Mouse (Mus musculus): ENCODE measurements around the gene Lipc. TPM values are rescaled to one million over a fixed set of nuclear protein-coding genes. Genes with fewer than 3 reads are reported as not detected.

The Lipc gene
- polyA plus RNA-seq, 1 experiment from 2014 or later = not detected

GRCm38 (mm10) chr9:70902821-70903730 lies 49.0 kb downstream of the Lipc start:
- ATAC-seq (replicated peaks) = no peak
- no peak overlapping the region for H3K9ac ChIP-seq (replicated peaks)
- H3K27ac ChIP-seq (replicated peaks) = no peak overlapping the region
- H3K4me1 ChIP-seq = no peaks in the 10 kb centered on the region
- 91% methylated on average over 11 of the region's 11 CpGs for WGBS
- no peak overlapping the region for H3K4me3 ChIP-seq
- no peak overlapping the region for H3K4me2 ChIP-seq (replicated peaks)
- no peaks in the 10 kb centered on the region for H3K27me3 ChIP-seq
- H3K9me3 ChIP-seq = no peaks in the 10 kb centered on the region
- H3K36me3 ChIP-seq = no peaks in the 10 kb centered on the region

- Histone ChIP-seq H3K36me3 (no peaks in the 10 kb centered on the region), H3K27me3 (no peaks in the 10 kb centered on the region), H3K9ac (replicated peaks) (no peak overlapping the region), H3K27ac (replicated peaks) (no peak overlapping the region), H3K4me3 (no peak overlapping the region), H3K9me3 (no peaks in the 10 kb centered on the region), H3K4me2 (replicated peaks) (no peak overlapping the region), H3K4me1 (no peaks in the 10 kb centered on the region)
- no peak for ATAC-seq (replicated peaks)
- 95% methylated on average over 1 of the region's 1 CpGs for WGBS
Measured at GRCm38 (mm10) chr9:70894201-70894600, 57.8 kb downstream of the Lipc start.

- H3K9me3 ChIP-seq = no peaks in the 10 kb centered on the region
- ATAC-seq (replicated peaks) = no peak
- WGBS = 77% methylated on average over 3 of the region's 3 CpGs
- no peaks in the 10 kb centered on the region for H3K36me3 ChIP-seq
- no peak overlapping the region for H3K4me2 ChIP-seq (replicated peaks)
- H3K4me3 ChIP-seq = no peak overlapping the region
- no peaks in the 10 kb centered on the region for H3K4me1 ChIP-seq
- no peaks in the 10 kb centered on the region for H3K27me3 ChIP-seq
- no peak overlapping the region for H3K9ac ChIP-seq (replicated peaks)
- no peak overlapping the region for H3K27ac ChIP-seq (replicated peaks)
Measured at GRCm38 (mm10) chr9:70893526-70893925, 58.5 kb downstream of the Lipc start.

- no peak overlapping the region for H3K9ac ChIP-seq (replicated peaks)
- H3K36me3 ChIP-seq = no peaks in the 10 kb centered on the region
- no peak overlapping the region for H3K4me3 ChIP-seq
- H3K4me1 ChIP-seq = no peaks in the 10 kb centered on the region
- H3K9me3 ChIP-seq = no peaks in the 10 kb centered on the region
- H3K4me2 ChIP-seq (replicated peaks) = no peak overlapping the region
- ATAC-seq (replicated peaks) = no peak
- 88% methylated on average over 5 of the region's 5 CpGs for WGBS
- no peak overlapping the region for H3K27ac ChIP-seq (replicated peaks)
- no peaks in the 10 kb centered on the region for H3K27me3 ChIP-seq
Measured at GRCm38 (mm10) chr9:70892627-70893026, 59.4 kb downstream of the Lipc start.

GRCm38 (mm10) chr9:70891431-70892133 lies 60.4 kb downstream of the Lipc start:
- no peak for ATAC-seq (replicated peaks)
- no peak overlapping the region for H3K9ac ChIP-seq (replicated peaks)
- WGBS = 72% methylated on average over 8 of the region's 8 CpGs
- no peaks in the 10 kb centered on the region for H3K36me3 ChIP-seq
- no peak overlapping the region for H3K4me3 ChIP-seq
- H3K4me1 ChIP-seq = no peaks in the 10 kb centered on the region
- H3K9me3 ChIP-seq = no peaks in the 10 kb centered on the region
- no peaks in the 10 kb centered on the region for H3K27me3 ChIP-seq
- no peak overlapping the region for H3K4me2 ChIP-seq (replicated peaks)
- no peak overlapping the region for H3K27ac ChIP-seq (replicated peaks)

- Histone ChIP-seq H3K36me3 (no peaks in the 10 kb centered on the region), H3K27ac (replicated peaks) (no peak overlapping the region), H3K4me3 (no peak overlapping the region), H3K9ac (replicated peaks) (no peak overlapping the region), H3K4me1 (no peaks in the 10 kb centered on the region), H3K9me3 (no peaks in the 10 kb centered on the region), H3K27me3 (no peaks in the 10 kb centered on the region), H3K4me2 (replicated peaks) (no peak overlapping the region)
- 88% methylated on average over 7 of the region's 7 CpGs for WGBS
- ATAC-seq (replicated peaks) = no peak
Measured at GRCm38 (mm10) chr9:70890736-70891135, 61.3 kb downstream of the Lipc start.

- 86% methylated on average over 4 of the region's 4 CpGs for WGBS
- ATAC-seq (replicated peaks) = no peak
- no peaks in the 10 kb centered on the region for H3K27me3 ChIP-seq
- no peaks in the 10 kb centered on the region for H3K9me3 ChIP-seq
- no peak overlapping the region for H3K4me3 ChIP-seq
- no peak overlapping the region for H3K4me2 ChIP-seq (replicated peaks)
- no peaks in the 10 kb centered on the region for H3K36me3 ChIP-seq
- no peak overlapping the region for H3K27ac ChIP-seq (replicated peaks)
- no peaks in the 10 kb centered on the region for H3K4me1 ChIP-seq
- H3K9ac ChIP-seq (replicated peaks) = no peak overlapping the region
Measured at GRCm38 (mm10) chr9:70888969-70889368, 63.1 kb downstream of the Lipc start.

GRCm38 (mm10) chr9:70888556-70888955 lies 63.5 kb downstream of the Lipc start:
- no peaks in the 10 kb centered on the region for H3K27me3 ChIP-seq
- H3K9ac ChIP-seq (replicated peaks) = no peak overlapping the region
- H3K4me1 ChIP-seq = no peaks in the 10 kb centered on the region
- H3K4me2 ChIP-seq (replicated peaks) = no peak overlapping the region
- H3K4me3 ChIP-seq = no peak overlapping the region
- H3K36me3 ChIP-seq = no peaks in the 10 kb centered on the region
- H3K27ac ChIP-seq (replicated peaks) = no peak overlapping the region
- no peaks in the 10 kb centered on the region for H3K9me3 ChIP-seq
- ATAC-seq (replicated peaks) = no peak
- 95% methylated on average over 2 of the region's 2 CpGs for WGBS

- ATAC-seq (replicated peaks) = no peak
- 72% methylated on average over 5 of the region's 5 CpGs for WGBS
- Histone ChIP-seq H3K27ac (replicated peaks) (no peak overlapping the region), H3K9me3 (no peaks in the 10 kb centered on the region), H3K4me3 (no peak overlapping the region), H3K4me1 (no peaks in the 10 kb centered on the region), H3K36me3 (no peaks in the 10 kb centered on the region), H3K27me3 (no peaks in the 10 kb centered on the region), H3K4me2 (replicated peaks) (no peak overlapping the region), H3K9ac (replicated peaks) (no peak overlapping the region)
Measured at GRCm38 (mm10) chr9:70881982-70882381, 70.0 kb downstream of the Lipc start.

GRCm38 (mm10) chr9:70878823-70879222 lies 73.2 kb downstream of the Lipc start:
- H3K9ac ChIP-seq (replicated peaks) = no peak overlapping the region
- no peaks in the 10 kb centered on the region for H3K36me3 ChIP-seq
- H3K27me3 ChIP-seq = no peaks in the 10 kb centered on the region
- ATAC-seq (replicated peaks) = no peak
- H3K4me2 ChIP-seq (replicated peaks) = no peak overlapping the region
- H3K4me1 ChIP-seq = no peaks in the 10 kb centered on the region
- H3K27ac ChIP-seq (replicated peaks) = no peak overlapping the region
- no peak overlapping the region for H3K4me3 ChIP-seq
- no peaks in the 10 kb centered on the region for H3K9me3 ChIP-seq

GRCm38 (mm10) chr9:70878157-70878556 lies 73.9 kb downstream of the Lipc start:
- no peak for ATAC-seq (replicated peaks)
- Histone ChIP-seq H3K9me3 (no peaks in the 10 kb centered on the region), H3K27ac (replicated peaks) (no peak overlapping the region), H3K36me3 (no peaks in the 10 kb centered on the region), H3K4me1 (no peaks in the 10 kb centered on the region), H3K9ac (replicated peaks) (no peak overlapping the region), H3K4me3 (no peak overlapping the region), H3K4me2 (replicated peaks) (no peak overlapping the region), H3K27me3 (no peaks in the 10 kb centered on the region)
- WGBS = 57% methylated on average over 5 of the region's 5 CpGs

GRCm38 (mm10) chr9:70875490-70875889 lies 76.5 kb downstream of the Lipc start:
- 60% methylated on average over 4 of the region's 4 CpGs for WGBS
- no peak for ATAC-seq (replicated peaks)

More at GRCm38 (mm10) chr9:70875490-70875889, 76.5 kb downstream of the Lipc start:
- Histone ChIP-seq H3K4me1 (no peaks in the 10 kb centered on the region), H3K27ac (replicated peaks) (no peak overlapping the region), H3K4me2 (replicated peaks) (no peak overlapping the region), H3K27me3 (no peaks in the 10 kb centered on the region), H3K36me3 (no peaks in the 10 kb centered on the region), H3K9ac (replicated peaks) (no peak overlapping the region), H3K4me3 (no peak overlapping the region), H3K9me3 (no peaks in the 10 kb centered on the region)
